Mouse (Mus musculus): ENCODE results near the gene Ikzf3.
A peak's percentile ranks its signal among the peaks of the same experiment; 100 is the strongest.

Gene Ikzf3

GRCm38 (mm10) chr11:98568326-98568725 is 22.5 kb upstream of the Ikzf3 start:
- DNase-seq (ENCODE audit: low spot score) = peak; percentile 25

- DNase-seq (ENCODE audit: low spot score) = no peak
Observed at GRCm38 (mm10) chr11:98563921-98564414, 18.1 kb upstream of the Ikzf3 start.

- DNase-seq (ENCODE audit: low spot score) = no peak
Observed at GRCm38 (mm10) chr11:98563025-98563424, 17.2 kb upstream of the Ikzf3 start.

GRCm38 (mm10) chr11:98560942-98561341 is 15.1 kb upstream of the Ikzf3 start:
- no peak for DNase-seq (ENCODE audit: low spot score)

GRCm38 (mm10) chr11:98555124-98555700 is 9.4 kb upstream of the Ikzf3 start:
- no peak for DNase-seq (ENCODE audit: low spot score)

GRCm38 (mm10) chr11:98553966-98554365 is 8.1 kb upstream of the Ikzf3 start:
- no peak for DNase-seq (ENCODE audit: low spot score)

GRCm38 (mm10) chr11:98550975-98551828 is 5.4 kb upstream of the Ikzf3 start, which contains the start of gene Zpbp2:
Gene Zpbp2 (plus strand): TSS chr11:98551097.
- DNase-seq (ENCODE audit: low spot score) = peak; percentile 97

- DNase-seq (ENCODE audit: low spot score) = no peak
Observed at GRCm38 (mm10) chr11:98550311-98550974, 4.6 kb upstream of the Ikzf3 start.

GRCm38 (mm10) chr11:98549363-98549762 is 3.5 kb upstream of the Ikzf3 start:
- DNase-seq (ENCODE audit: low spot score) = no peak

- DNase-seq (ENCODE audit: low spot score) = no peak
Observed at GRCm38 (mm10) chr11:98547308-98547693, 1.5 kb upstream of the Ikzf3 start.

GRCm38 (mm10) chr11:98546529-98547307 is 887 bp upstream of the Ikzf3 start:
- no peak for DNase-seq (ENCODE audit: low spot score)

GRCm38 (mm10) chr11:98544890-98545677 is 747 bp downstream of the Ikzf3 start:
- no peak for DNase-seq (ENCODE audit: low spot score)

- no peak for DNase-seq (ENCODE audit: low spot score)
Observed at GRCm38 (mm10) chr11:98543414-98543813, 2.4 kb downstream of the Ikzf3 start.

- DNase-seq (ENCODE audit: low spot score) = no peak
Observed at GRCm38 (mm10) chr11:98542553-98542952, 3.3 kb downstream of the Ikzf3 start.

- no peak for DNase-seq (ENCODE audit: low spot score)
Observed at GRCm38 (mm10) chr11:98540319-98540718, 5.5 kb downstream of the Ikzf3 start.

GRCm38 (mm10) chr11:98537480-98538034 is 8.3 kb downstream of the Ikzf3 start:
- DNase-seq (ENCODE audit: low spot score) = no peak

- DNase-seq (ENCODE audit: low spot score) = no peak
Observed at GRCm38 (mm10) chr11:98526824-98527461, 18.9 kb downstream of the Ikzf3 start.

GRCm38 (mm10) chr11:98525140-98525539 is 20.7 kb downstream of the Ikzf3 start:
- no peak for DNase-seq (ENCODE audit: low spot score)

GRCm38 (mm10) chr11:98520468-98520867 is 25.4 kb downstream of the Ikzf3 start:
- DNase-seq (ENCODE audit: low spot score) = no peak

- no peak for DNase-seq (ENCODE audit: low spot score)
Observed at GRCm38 (mm10) chr11:98513356-98513936, 32.4 kb downstream of the Ikzf3 start.
